Mouse (Mus musculus) limb, embryonic 11.5 days (tissue): ENCODE measurements around the gene Vps37b. TPM values are rescaled to one million over a fixed set of nuclear protein-coding genes. Genes with fewer than 3 reads are reported as not detected.

ENCODE experiments used
- ATAC-seq: fragments of 200-750 bp; cut with Nextera tagmentation; 2 replicates; pipeline ENCODE4 v1.8.0; 2017; ENCODE audit warnings: low read depth; ENCODE audit not compliant: insufficient number of reproducible peaks, low FRiP score, low TSS enrichment
- DNase-seq: peaks from one replicate; pipeline ENCODE4 v3.0.0-alpha.2; 2015; ENCODE audit warnings: low spot score
- H3K27ac ChIP-seq: fragments of 300-500 bp; sonication (generic); replicated peaks from 2 replicates; pipeline ENCODE4 v1.5.1; 2014; ENCODE audit warnings: low read depth, mild to moderate bottlenecking, low read length
- H3K27me3 ChIP-seq: fragments of 300-500 bp; sonication (generic); 2 replicates; pipeline ENCODE4 v1.6.1; 2014; ENCODE audit warnings: mild to moderate bottlenecking, low read length, mixed read lengths; ENCODE audit not compliant: control insufficient read depth, insufficient read depth
- H3K36me3 ChIP-seq: fragments of 300-500 bp; sonication (generic); 2 replicates; pipeline ENCODE4 v1.6.1; 2014; ENCODE audit warnings: mild to moderate bottlenecking, low read length, moderate library complexity, mixed read lengths; ENCODE audit not compliant: control insufficient read depth, insufficient read depth
- H3K4me1 ChIP-seq: fragments of 300-500 bp; sonication (generic); 2 replicates; pipeline ENCODE4 v1.6.1; 2014; ENCODE audit warnings: low read length, mixed read lengths; ENCODE audit not compliant: control insufficient read depth, insufficient read depth
- H3K4me2 ChIP-seq: fragments of 300-500 bp; sonication (generic); 2 replicates; pipeline ENCODE4 v1.6.1; 2014; ENCODE audit warnings: low read depth, mild to moderate bottlenecking, moderate library complexity; ENCODE audit not compliant: severe bottlenecking
- H3K4me3 ChIP-seq: fragments of 300-500 bp; sonication (generic); 2 replicates; pipeline ENCODE4 v1.5.1; 2014; ENCODE audit warnings: low read depth, low read length
- H3K9ac ChIP-seq: fragments of 300-500 bp; sonication (generic); 2 replicates; pipeline ENCODE4 v1.6.1; 2014; ENCODE audit warnings: mild to moderate bottlenecking, low read length
- H3K9me3 ChIP-seq: fragments of 300-500 bp; sonication (generic); 2 replicates; pipeline ENCODE4 v1.6.1; 2016; ENCODE audit warnings: low read length; ENCODE audit not compliant: control insufficient read depth
- WGBS: fragments of 180-500 bp; shearing (Covaris S2); extraction: QIAGEN DNeasy Blood & Tissue Kit; methylation state at CpG from one replicate; pipeline ENCODE4 v1.1.7; 2014; 5-methylcytosine and 5-hydroxymethylcytosine counted together
- polyA plus RNA-seq: library from polyadenylated mRNA; unstranded; fragments of >200 nt; fragmentation: Nextera tagmentation; extraction: Ambion mirVana; gene quantifications from 2 replicates; pipeline ENCODE4 v1.2.1, GENCODE M21; 2014

Vps37b gene
- polyA plus RNA-seq, 1 experiment from 2014 or later, result 32.8 TPM

DNA sequence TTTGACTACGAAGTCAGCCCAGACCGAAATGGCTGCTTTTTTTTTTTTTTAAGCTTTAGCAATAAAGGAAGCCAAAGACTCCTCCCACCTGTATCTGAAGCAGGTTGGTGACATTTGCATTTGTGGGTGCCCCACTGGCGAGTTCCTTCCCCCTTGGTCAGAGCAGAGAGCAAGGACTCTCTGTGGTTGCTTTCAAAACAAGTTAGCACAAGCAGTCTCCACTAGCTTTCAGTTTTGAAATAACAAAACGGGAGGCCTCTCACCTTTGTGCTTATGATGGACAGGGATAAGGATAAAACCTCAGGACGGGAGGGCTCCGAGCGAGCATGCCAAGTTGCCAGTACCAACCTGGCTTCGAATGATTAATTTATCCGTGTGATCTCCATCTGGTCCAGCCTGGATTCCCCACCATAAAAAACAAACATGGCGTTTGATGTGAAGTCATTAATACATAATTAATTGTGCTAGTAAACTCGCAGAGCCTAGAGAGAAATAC, 57.4 kb downstream of the Vps37b start:
- H3K9me3 ChIP-seq, result no peaks in the 10 kb centered on the region
- peak overlapping the region; percentile 79 for H3K4me2 ChIP-seq
- DNase-seq, result no peak
- H3K4me3 ChIP-seq, result peak overlapping the region; percentile 63
- H3K9ac ChIP-seq, result no peak overlapping the region
- peaks cover 8% of the 10 kb centered on the region for H3K4me1 ChIP-seq
- ATAC-seq, result no peak
- peaks cover 5% of the 10 kb centered on the region; the same call in 1 of the 2 replicates for H3K27me3 ChIP-seq
- no peaks in the 10 kb centered on the region for H3K36me3 ChIP-seq
- no peak overlapping the region for H3K27ac ChIP-seq
- 28% methylated on average over 11 of the region's 11 CpGs for WGBS

DNA sequence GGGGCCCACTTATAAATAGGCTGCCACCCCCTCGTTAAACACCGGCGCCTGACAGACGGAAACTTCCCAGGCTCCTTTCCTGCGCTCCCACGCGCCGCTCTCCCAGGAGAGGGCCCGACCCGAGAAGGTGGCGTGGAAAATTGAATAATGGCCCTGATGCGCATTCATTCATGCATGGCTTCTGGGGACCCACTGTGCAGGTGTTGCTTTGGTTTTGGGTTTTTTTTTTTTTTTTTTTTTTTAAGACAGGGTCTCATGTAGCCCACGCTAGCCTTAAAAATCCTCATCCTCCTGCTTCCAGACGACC, 57.9 kb downstream of the Vps37b start:
- H3K27me3 ChIP-seq, result peaks cover 5% of the 10 kb centered on the region; the same call in 1 of the 2 replicates

DNA sequence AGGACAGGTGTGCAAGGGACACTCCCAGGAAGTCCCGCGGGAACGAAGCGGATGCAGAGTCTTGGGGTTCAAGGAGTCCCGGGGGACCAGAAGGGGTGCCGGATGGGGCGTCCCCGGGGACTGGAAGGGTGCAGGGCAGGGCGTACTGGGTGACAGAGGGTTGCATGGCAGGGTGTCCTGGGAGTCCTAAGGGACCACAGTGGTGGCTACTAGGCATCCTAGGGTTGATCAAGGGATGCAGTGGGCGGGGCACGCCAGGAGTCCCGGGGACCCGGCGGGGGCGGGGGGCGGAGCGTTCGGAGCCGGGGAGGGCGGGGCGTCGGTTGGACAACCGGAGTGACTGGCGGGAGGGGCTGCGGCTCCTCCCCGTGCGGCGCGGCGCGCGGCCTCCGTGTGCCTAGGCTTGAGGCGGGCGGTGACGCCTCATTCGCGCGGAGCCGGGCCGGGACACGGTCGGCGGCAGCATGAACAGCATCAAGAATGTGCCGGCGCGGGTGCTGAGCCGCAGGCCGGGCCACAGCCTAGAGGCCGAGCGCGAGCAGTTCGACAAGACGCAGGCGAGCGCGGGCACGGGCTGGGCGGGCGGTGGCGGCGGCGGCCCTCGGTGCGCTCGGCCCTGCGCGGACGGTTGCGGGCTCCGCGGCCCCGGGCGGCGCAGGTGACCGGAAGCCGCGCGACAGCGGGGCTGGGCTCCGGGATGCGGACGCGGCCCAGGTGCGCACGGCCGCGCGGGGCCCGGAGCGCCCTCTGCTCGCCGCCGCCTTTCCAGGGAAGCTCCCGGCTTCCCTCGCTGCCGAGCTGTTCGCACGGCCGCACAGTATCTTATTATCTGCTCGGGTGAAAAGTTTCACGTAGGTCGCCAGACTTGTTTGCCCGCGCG, 58.5 kb downstream of the Vps37b start, which contains the start of gene Hip1r:
Gene Hip1r, plus strand, starts transcription at position 330 of the 880 bp plus-strand sequence.
- H3K36me3 ChIP-seq, result no peaks in the 10 kb centered on the region
- ATAC-seq, result peak; percentile 68
- peak within 1 kb of the TSS; percentile 63 for H3K4me3 ChIP-seq
- H3K9ac ChIP-seq, result peak within 1 kb of the TSS; percentile 67
- no peak within 1 kb of the TSS for H3K27ac ChIP-seq
- under 1% methylated on average over 99 of the region's 106 CpGs for WGBS
- peaks cover 5% of the 10 kb centered on the region; the same call in 1 of the 2 replicates for H3K27me3 ChIP-seq
- H3K4me1 ChIP-seq, result peaks cover 6% of the 10 kb centered on the region
- DNase-seq, result peak; percentile 74
- peak within 1 kb of the TSS; percentile 79 for H3K4me2 ChIP-seq
- H3K9me3 ChIP-seq, result no peaks in the 10 kb centered on the region

More for the DNA sequence above, 57.9 kb downstream of the Vps37b start:
- DNase-seq (no peak), ATAC-seq (no peak)
- Histone ChIP-seq H3K4me3 (peak overlapping the region; percentile 63), H3K4me2 (peak overlapping the region; percentile 79), H3K36me3 (no peaks in the 10 kb centered on the region), H3K4me1 (peaks cover 6% of the 10 kb centered on the region), H3K9ac (no peak overlapping the region), H3K9me3 (no peaks in the 10 kb centered on the region), H3K27ac (no peak overlapping the region)
- WGBS, result 0% methylated on average over 14 of the region's 14 CpGs

DNA sequence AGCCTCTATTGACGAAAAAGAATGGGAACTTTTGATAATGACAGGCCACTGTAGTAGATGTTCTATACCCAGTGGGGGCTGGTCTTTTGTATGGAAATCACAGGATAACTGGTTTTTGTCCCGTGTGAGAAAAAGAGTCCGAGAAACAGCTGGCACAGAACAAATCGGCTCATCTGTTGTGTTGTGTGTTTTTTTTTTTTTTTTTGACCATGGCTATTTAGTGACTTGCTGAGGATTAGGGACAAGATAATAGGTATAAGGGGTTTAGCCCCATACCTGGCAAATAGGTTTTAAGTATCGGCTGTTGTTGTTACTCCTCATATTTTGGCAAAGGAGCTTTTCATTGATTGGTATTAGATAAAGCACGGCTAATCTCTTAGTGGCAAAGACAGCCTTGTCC, 59.6 kb downstream of the Vps37b start:
- DNase-seq, result no peak
- no peak overlapping the region for H3K9ac ChIP-seq
- no peak overlapping the region for H3K4me3 ChIP-seq
- H3K4me1 ChIP-seq, result peaks cover 5% of the 10 kb centered on the region
- H3K9me3 ChIP-seq, result no peaks in the 10 kb centered on the region
- H3K27ac ChIP-seq, result no peak overlapping the region
- H3K4me2 ChIP-seq, result no peak overlapping the region
- peaks cover 5% of the 10 kb centered on the region; the same call in 1 of the 2 replicates for H3K27me3 ChIP-seq
- 85% methylated on average over 6 of the region's 6 CpGs for WGBS
- H3K36me3 ChIP-seq, result no peaks in the 10 kb centered on the region
- ATAC-seq, result no peak

DNA sequence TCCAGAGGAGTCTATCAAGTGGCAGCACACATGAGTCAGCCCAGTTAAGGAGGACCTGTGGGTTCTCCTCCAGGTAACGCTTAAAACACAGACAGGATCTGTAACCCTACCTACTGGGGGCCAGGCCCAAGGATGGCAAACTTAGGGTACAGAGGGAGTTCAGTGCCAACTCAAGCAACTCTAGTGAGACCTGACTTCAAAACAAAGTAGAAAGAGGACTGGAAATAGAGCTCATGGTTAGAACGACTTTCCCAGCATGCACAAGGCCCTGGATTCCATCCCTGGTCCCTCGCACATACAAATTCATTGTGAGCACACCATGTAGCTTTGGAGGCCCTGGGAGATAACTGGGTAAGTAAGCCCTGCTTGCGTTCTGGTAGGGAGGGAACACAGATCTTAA, 61.5 kb downstream of the Vps37b start:
- no peaks in the 10 kb centered on the region for H3K9me3 ChIP-seq
- H3K9ac ChIP-seq, result no peak overlapping the region
- DNase-seq (no peak), ATAC-seq (no peak)
- peaks cover 5% of the 10 kb centered on the region; the same call in 1 of the 2 replicates for H3K27me3 ChIP-seq
- no peak overlapping the region for H3K4me2 ChIP-seq
- H3K4me1 ChIP-seq, result no peaks in the 10 kb centered on the region
- no peak overlapping the region for H3K4me3 ChIP-seq
- H3K27ac ChIP-seq, result no peak overlapping the region
- WGBS, result 84% methylated on average over 4 of the region's 4 CpGs
- H3K36me3 ChIP-seq, result no peaks in the 10 kb centered on the region

DNA sequence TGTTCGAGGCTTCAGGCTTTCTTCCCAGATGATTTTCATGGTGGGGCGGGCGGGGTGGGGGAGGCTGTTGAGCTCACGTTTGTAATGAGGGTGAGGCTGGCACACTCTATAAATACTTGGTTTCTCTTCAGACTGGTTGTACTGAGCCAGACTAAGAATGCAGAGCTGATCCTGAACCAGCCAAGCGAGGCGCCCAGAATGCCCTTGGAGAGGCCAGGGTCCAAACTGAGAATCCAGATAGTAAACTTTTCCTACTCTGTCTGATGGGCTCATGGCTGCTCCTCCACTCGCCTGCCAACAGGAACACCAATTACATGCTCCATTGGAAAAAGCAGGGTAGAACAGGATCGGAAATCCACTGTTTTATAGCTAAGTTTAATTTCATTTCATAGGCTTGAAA, 62.9 kb downstream of the Vps37b start:
- peaks cover 5% of the 10 kb centered on the region; the same call in 1 of the 2 replicates for H3K27me3 ChIP-seq
- no peaks in the 10 kb centered on the region for H3K9me3 ChIP-seq
- WGBS, result 79% methylated on average over 8 of the region's 8 CpGs
- ATAC-seq, result no peak
- no peak overlapping the region for H3K4me2 ChIP-seq
- no peaks in the 10 kb centered on the region for H3K36me3 ChIP-seq
- no peak for DNase-seq
- no peaks in the 10 kb centered on the region for H3K4me1 ChIP-seq
- H3K4me3 ChIP-seq, result no peak overlapping the region
- H3K9ac ChIP-seq, result no peak overlapping the region
- H3K27ac ChIP-seq, result no peak overlapping the region

DNA sequence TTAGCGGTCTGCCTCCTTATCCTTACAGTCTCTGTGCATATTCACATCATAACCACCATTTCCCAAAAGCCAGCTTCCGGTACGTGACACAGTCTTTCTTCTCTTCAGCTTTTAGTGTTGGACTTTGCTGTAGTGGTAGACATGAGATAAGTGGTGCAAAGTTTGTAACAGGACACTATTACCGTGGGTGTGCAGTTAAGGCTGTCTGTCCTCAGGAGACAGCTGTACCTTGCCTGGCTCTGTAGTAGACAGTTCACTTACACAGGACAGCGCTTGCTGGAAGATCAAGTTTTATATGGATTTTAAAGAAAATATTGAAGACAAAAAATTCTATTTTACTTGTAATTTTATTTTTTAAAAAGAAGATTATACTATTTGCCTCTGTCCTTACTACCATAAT, 63.6 kb downstream of the Vps37b start:
- Histone ChIP-seq H3K9me3 (no peaks in the 10 kb centered on the region), H3K27ac (no peak overlapping the region), H3K4me3 (no peak overlapping the region), H3K36me3 (no peaks in the 10 kb centered on the region), H3K4me1 (no peaks in the 10 kb centered on the region), H3K4me2 (no peak overlapping the region), H3K27me3 (peaks cover 5% of the 10 kb centered on the region; the same call in 1 of the 2 replicates), H3K9ac (no peak overlapping the region)
- no peak for DNase-seq
- 79% methylated on average over 5 of the region's 5 CpGs for WGBS
- no peak for ATAC-seq

DNA sequence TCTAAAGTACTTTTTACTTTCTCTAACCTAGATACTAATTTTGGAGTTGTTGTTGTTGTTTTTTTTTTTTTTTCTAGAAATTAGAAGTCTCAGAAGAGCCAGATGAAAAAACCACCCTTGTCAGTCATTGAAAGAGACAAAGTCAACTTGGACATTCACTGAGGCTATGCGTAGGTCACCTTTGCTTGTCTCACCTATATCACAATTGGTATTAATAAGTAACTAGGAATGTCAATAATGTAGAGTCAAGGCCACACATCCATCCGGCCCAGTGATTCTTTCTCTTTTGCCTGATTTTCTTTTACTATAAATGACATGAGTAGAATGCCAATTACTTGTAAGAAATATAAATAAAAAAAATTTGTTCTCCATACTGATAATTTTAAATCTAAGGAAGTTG, 65.3 kb downstream of the Vps37b start:
- no peak overlapping the region for H3K27ac ChIP-seq
- no peak overlapping the region for H3K4me3 ChIP-seq
- no peaks in the 10 kb centered on the region for H3K36me3 ChIP-seq
- no peak overlapping the region for H3K9ac ChIP-seq
- WGBS, result 97% methylated on average over 2 of the region's 2 CpGs
- H3K4me1 ChIP-seq, result no peaks in the 10 kb centered on the region
- ATAC-seq (no peak), DNase-seq (no peak)
- H3K27me3 ChIP-seq, result no peaks in the 10 kb centered on the region
- H3K9me3 ChIP-seq, result no peaks in the 10 kb centered on the region
- no peak overlapping the region for H3K4me2 ChIP-seq
